In genomic region chr8:122871663-122872062, GRCm38 (mm10) we compare ENCODE assay signal across 28 mouse cellular contexts. TPM values are rescaled to one million over a fixed set of nuclear protein-coding genes. Genes with fewer than 3 reads are reported as not detected.
DNase-seq lines count a peak whose midpoint lies in the region; ATAC-seq and TF ChIP-seq lines count a peak whose summit lies in the region.
"Had no signal": no experiment of that assay in that cellular context is flagged by ENCODE, and none has a peak within 500 bp of the region (broad histone marks: within the 10 kb centered on the region; RNA-seq: fewer than 3 reads in every experiment).

No protein-coding gene starts in this region.

- peak; percentile 54 for DNase-seq in MEL-GATA-1-ER (ENCODE audit: extremely low read depth, low read depth)
- DNase-seq in c-Kit-positive CD71-negative TER-119-negative erythroid progenitor cells, embryonic 14.5 days (ENCODE audit: low read depth) = peak; percentile 20
- DNase-seq in liver, embryonic 13.5 days = no peak
- DNase-seq in gastrocnemius, adult 2 months = no peak
- no peak for DNase-seq in cerebellum, adult 18-20 months
- DNase-seq in lung, adult 2 months = no peak
- DNase-seq: adrenal gland, adult 8-10 months; cerebellum, adult 9-10 months; gastrocnemius, postnatal 10 days; heart, adult 11 months; kidney, postnatal 4 days; lung, postnatal 4 days; right cerebral cortex, adult 18-20 months; thymus, postnatal 14 days had no signal

- no peak overlapping the region for H3K4me3 ChIP-seq in liver, embryonic 13.5 days (replicated peaks)
- H3K4me3 ChIP-seq in small intestine, adult 2 months (ENCODE audit: low read depth, low read length) = peak overlapping the region; percentile 31; the same call in 1 of the 2 replicates
- no peak overlapping the region for H3K4me3 ChIP-seq in gastrocnemius, adult 2 months
- no peak overlapping the region for H3K4me3 ChIP-seq in lung, adult 2 months (replicated peaks; ENCODE audit: extremely low read depth, low read depth, low read length)
- H3K4me3 ChIP-seq: embryonic facial prominence, embryonic 15.5 days; kidney, embryonic 15.5 days; midbrain, embryonic 10.5 days had no signal

- peak overlapping the region; percentile 16; the same call in 1 of the 2 replicates for H3K4me2 ChIP-seq in liver, embryonic 13.5 days
- H3K4me2 ChIP-seq: embryonic facial prominence, embryonic 15.5 days; heart, embryonic 11.5 days; kidney, embryonic 15.5 days had no signal

- ATAC-seq in liver, embryonic 13.5 days (ENCODE audit: low read depth) = peak; percentile 59
- ATAC-seq: activated CD4-positive, CD25-positive, alpha-beta regulatory T cell, adult 4 months; forebrain, embryonic 14.5 days; hindbrain, embryonic 16.5 days; intestine, postnatal 0 days; midbrain, embryonic 16.5 days; Patski had no signal

- H3K27me3 ChIP-seq in liver, embryonic 13.5 days = 0 out of 2 replicates have a peak, but pooled peaks cover 6% of the 10 kb centered on the region
- no peaks in the 10 kb centered on the region for H3K27me3 ChIP-seq in small intestine, adult 2 months (ENCODE audit: control insufficient read depth, insufficient read depth, low read length)
- H3K27me3 ChIP-seq: embryonic facial prominence, embryonic 15.5 days; kidney, embryonic 15.5 days; Patski had no signal

- H3K36me3 ChIP-seq in liver, embryonic 13.5 days = no peaks in the 10 kb centered on the region
- H3K36me3 ChIP-seq in small intestine, adult 2 months (ENCODE audit: control insufficient read depth, insufficient read depth, low read length) = no peaks in the 10 kb centered on the region
- H3K36me3 ChIP-seq: embryonic facial prominence, embryonic 15.5 days; kidney, embryonic 15.5 days; midbrain, embryonic 10.5 days had no signal

- H3K9ac ChIP-seq in liver, embryonic 13.5 days = no peak overlapping the region
- H3K9ac ChIP-seq: embryonic facial prominence, embryonic 15.5 days; kidney, embryonic 15.5 days had no signal

- H3K4me1 ChIP-seq in liver, embryonic 13.5 days (replicated peaks) = peaks cover 22% of the 10 kb centered on the region
- H3K4me1 ChIP-seq in small intestine, adult 2 months (ENCODE audit: control insufficient read depth, insufficient read depth, insufficient read length, low read length) = peaks cover 8% of the 10 kb centered on the region
- no peaks in the 10 kb centered on the region for H3K4me1 ChIP-seq in lung, adult 2 months (ENCODE audit: control insufficient read depth, insufficient read depth, low read length)

- H3K27ac ChIP-seq in liver, embryonic 13.5 days = no peak overlapping the region
- H3K27ac ChIP-seq in small intestine, adult 2 months (ENCODE audit: insufficient read depth, low read depth, low read length) = no peak overlapping the region
- H3K27ac ChIP-seq in gastrocnemius, adult 2 months = no peak overlapping the region
- H3K27ac ChIP-seq: embryonic facial prominence, embryonic 15.5 days; kidney, embryonic 15.5 days; midbrain, embryonic 10.5 days had no signal

- no peak for TF ChIP-seq CTCF in small intestine, adult 2 months (IDR thresholded peaks at IDR 0.05; ENCODE audit: extremely low read depth, insufficient read length, insufficient replicate concordance, low read depth, low read length)
- TF ChIP-seq CTCF in gastrocnemius, adult 2 months (IDR thresholded peaks at IDR 0.05) = no peak
- no peak for TF ChIP-seq CTCF in lung, adult 2 months (IDR thresholded peaks at IDR 0.05; ENCODE audit: insufficient read depth, low read length)

- no peaks in the 10 kb centered on the region for H3K9me3 ChIP-seq in liver, embryonic 13.5 days (replicated peaks)
- H3K9me3 ChIP-seq: embryonic facial prominence, embryonic 15.5 days; kidney, embryonic 15.5 days; midbrain, embryonic 10.5 days had no signal

- no peak for TF ChIP-seq POLR2A in small intestine, adult 2 months (IDR thresholded peaks at IDR 0.05; ENCODE audit: low read depth, low read length)
- TF ChIP-seq POLR2A in lung, adult 2 months (IDR thresholded peaks at IDR 0.05; ENCODE audit: borderline replicate concordance, extremely low read depth, low read depth, low read length) = no peak

- intact Hi-C loops in gastrocnemius, adult 2 months (cut with DNase I) = no loop called here

- 42% methylated on average over 9 of the region's 9 CpGs for WGBS in liver, embryonic 13.5 days (ENCODE audit: insufficient replicate concordance)
- WGBS in small intestine, adult 2 months = 39% methylated on average over 9 of the region's 9 CpGs
- WGBS in lung, adult 2 months = 78% methylated on average over 9 of the region's 9 CpGs

RNA-seq across cellular contexts. Expression of gene Cdh15, which starts 23.9 kb away (rescaled TPM):
- 0.31 and 0.65 TPM in 2 replicates for polyA plus RNA-seq in liver, embryonic 13.5 days (2015; fragmentation: Nextera tagmentation; extraction: Ambion mirVana)
- polyA plus RNA-seq in small intestine, adult 2 months (2012; rRNA removed) = not detected in 2 replicates
- 10 to 100 TPM; 19.0 to 22.8 TPM for total RNA-seq in gastrocnemius, adult 2 months (2021)
- 0.03 and 0.37 TPM in 2 replicates for polyA plus RNA-seq in lung, adult 2 months (2012; rRNA removed)
- total RNA-seq: common myeloid progenitor, adult 5-6 weeks; hematopoietic stem cell, adult 5-6 weeks had no signal
- polyA plus RNA-seq: heart, postnatal 0 days had no signal

Comparison
In these comparisons a context has a peak if more than half of its experiments do, and no peak if none do; other contexts are left out.
1. DNase-seq: peak in MEL-GATA-1-ER (single experiment) and c-Kit-positive CD71-negative TER-119-negative erythroid progenitor cells, embryonic 14.5 days (single experiment); none in liver, embryonic 13.5 days (single experiment), gastrocnemius, adult 2 months (single experiment), cerebellum, adult 18-20 months (0 of 2) and lung, adult 2 months (single experiment).